Mouse (Mus musculus): Measurements from ENCODE around the gene Iqce.

GRCm38 (mm10) chr5:140659607-140660272 is 42.4 kb downstream of the Iqce start:
- TF ChIP-seq CTCF (IDR thresholded peaks at IDR 0.05 in 2 of 3, conservative IDR thresholded peaks at IDR 0.05 in 1 of 3; ENCODE audit: control insufficient read depth in 1 of 3, insufficient read depth in 1 of 3, low read depth in 2 of 3, low read length in 3 of 3, poor library complexity in 1 of 3, severe bottlenecking in 1 of 3) (no peak), ZMIZ1 (IDR thresholded peaks at IDR 0.05; ENCODE audit: low read depth, low read length) (no peak), MAFK (IDR thresholded peaks at IDR 0.05; ENCODE audit: borderline replicate concordance, low read depth, low read length) (no peak), ZC3H11A (IDR thresholded peaks at IDR 0.05; ENCODE audit: low read depth, low read length) (no peak), TAL1 (IDR thresholded peaks at IDR 0.05; ENCODE audit: low read length) (no peak), E2F4 (IDR thresholded peaks at IDR 0.05; ENCODE audit: borderline replicate concordance, low read depth, low read length) (no peak), POLR2AphosphoS5 (IDR thresholded peaks at IDR 0.05; ENCODE audit: borderline replicate concordance, low read depth, low read length) (no peak), TCF12 (IDR thresholded peaks at IDR 0.05; ENCODE audit: low read depth, low read length) (no peak)

All from MEL (cell line).